Mouse (Mus musculus): Measurements from ENCODE around the gene Esp6. TPM values are rescaled to one million over a fixed set of nuclear protein-coding genes. Genes with fewer than 3 reads are reported as not detected.

Esp6 gene
- polyA plus RNA-seq, 1 experiment from 2014 or later: not detected

- Histone ChIP-seq H3K4me3 (ENCODE audit: low read depth, low read length) (no peak overlapping the region), H3K4me1 (ENCODE audit: insufficient read depth, low read depth, low read length) (no peaks in the 10 kb centered on the region), H3K4me2 (replicated peaks; ENCODE audit: low read depth, low read length) (no peak overlapping the region), H3K9ac (replicated peaks; ENCODE audit: low read depth) (no peak overlapping the region), H3K36me3 (ENCODE audit: insufficient read depth, low read length) (no peaks in the 10 kb centered on the region), H3K9me3 (ENCODE audit: low read length) (no peaks in the 10 kb centered on the region), H3K27me3 (replicated peaks; ENCODE audit: insufficient read depth, low read length) (no peaks in the 10 kb centered on the region), H3K27ac (ENCODE audit: low read length) (no peak overlapping the region)
- ATAC-seq (no peak), DNase-seq (ENCODE audit: low spot score) (no peak)
- TF ChIP-seq CTCF (IDR thresholded peaks at IDR 0.05): no peak
- no peak for TF ChIP-seq EP300 (IDR thresholded peaks at IDR 0.05)
Measured at GRCm38 (mm10) chr17:40591297-40591696, 30.0 kb downstream of the Esp6 start.

GRCm38 (mm10) chr17:40598294-40598693 is 37.0 kb downstream of the Esp6 start, which contains the start of gene Esp4:
TSS of gene Esp4 (plus strand) at chr17:40598594.
- H3K27ac ChIP-seq (ENCODE audit: low read length): no peak within 1 kb of the TSS
- no peaks in the 10 kb centered on the region for H3K27me3 ChIP-seq (replicated peaks; ENCODE audit: insufficient read depth, low read length)
- H3K9me3 ChIP-seq (ENCODE audit: low read length): no peaks in the 10 kb centered on the region
- no peak within 1 kb of the TSS for H3K9ac ChIP-seq (replicated peaks; ENCODE audit: low read depth)
- no peaks in the 10 kb centered on the region for H3K36me3 ChIP-seq (ENCODE audit: insufficient read depth, low read length)
- no peak for TF ChIP-seq CTCF (IDR thresholded peaks at IDR 0.05)
- no peak for TF ChIP-seq EP300 (IDR thresholded peaks at IDR 0.05)
- no peak within 1 kb of the TSS for H3K4me3 ChIP-seq (ENCODE audit: low read depth, low read length)
- no peak for DNase-seq (ENCODE audit: low spot score)
- no peak for ATAC-seq
- H3K4me2 ChIP-seq (replicated peaks; ENCODE audit: low read depth, low read length): no peak within 1 kb of the TSS
- no peaks in the 10 kb centered on the region for H3K4me1 ChIP-seq (ENCODE audit: insufficient read depth, low read depth, low read length)

Other genes starting within 250 kb of the Esp6 start
- gene Crisp1, start 242.3 kb upstream of the Esp6 start, polyA plus RNA-seq (2015; fragmentation: Nextera tagmentation; extraction: Ambion mirVana): not detected in 2 replicates
- not detected in 2 replicates for gene Esp8, start 41.5 kb upstream of the Esp6 start, polyA plus RNA-seq (2015; fragmentation: Nextera tagmentation; extraction: Ambion mirVana)
- not detected in 2 replicates for gene Esp4, start 37.1 kb downstream of the Esp6 start, polyA plus RNA-seq (2015; fragmentation: Nextera tagmentation; extraction: Ambion mirVana)
- not detected in 2 replicates for gene Esp3, start 70.6 kb downstream of the Esp6 start, polyA plus RNA-seq (2015; fragmentation: Nextera tagmentation; extraction: Ambion mirVana)
- gene Esp1, start 165.6 kb downstream of the Esp6 start, polyA plus RNA-seq (2015; fragmentation: Nextera tagmentation; extraction: Ambion mirVana): not detected in 2 replicates
- 0.24 TPM in 1 of 2 replicates, not detected in the other for gene Crisp2, start 245.5 kb downstream of the Esp6 start, polyA plus RNA-seq (2015; fragmentation: Nextera tagmentation; extraction: Ambion mirVana)
- 0.94 and 1.2 TPM in 2 replicates for gene Rhag, start 249.6 kb downstream of the Esp6 start, polyA plus RNA-seq (2015; fragmentation: Nextera tagmentation; extraction: Ambion mirVana)